Mouse (Mus musculus): ENCODE data around the gene Cc2d1a.

GRCm38 (mm10) chr8:84173861-84174260 lies 26.1 kb upstream of the Cc2d1a start:
- no peak for TF ChIP-seq POLR2A (IDR thresholded peaks at IDR 0.05; ENCODE audit: insufficient read depth, low read depth, low read length)
- TF ChIP-seq EP300 (IDR thresholded peaks at IDR 0.05; ENCODE audit: insufficient read depth, low read depth, low read length), result no peak

Measured in heart, adult 2 months (tissue).